Mouse (Mus musculus) midbrain, embryonic 12.5 days (tissue): ENCODE data around the gene Dis3l2. TPM values are rescaled to one million over a fixed set of nuclear protein-coding genes. Genes with fewer than 3 reads are reported as not detected.

ENCODE experiments used
- polyA plus RNA-seq: library from polyadenylated mRNA; unstranded; fragments of >200 nt; fragmentation: Nextera tagmentation; extraction: Ambion mirVana; gene quantifications from 2 replicates; pipeline ENCODE4 v1.2.1, GENCODE M21; 2016

The Dis3l2 gene
- polyA plus RNA-seq, 1 experiment from 2014 or later, result 37.8 TPM

Other genes with a start within 250 kb of the Dis3l2 start
- gene Ptma, start 177.1 kb upstream of the Dis3l2 start, polyA plus RNA-seq, result 2,626 and 2,824 TPM in 2 replicates
- 96.6 and 104 TPM in 2 replicates for gene Pde6d, start 121.2 kb upstream of the Dis3l2 start, polyA plus RNA-seq
- gene Cops7b, start 120.9 kb upstream of the Dis3l2 start, polyA plus RNA-seq, result 62.4 and 62.6 TPM in 2 replicates
- gene Nppc, start 33.2 kb upstream of the Dis3l2 start, polyA plus RNA-seq, result 1.2 and 1.3 TPM in 2 replicates